Mouse (Mus musculus): Measurements from ENCODE around the gene Dpy19l1. TPM values are rescaled to one million over a fixed set of nuclear protein-coding genes. Genes with fewer than 3 reads are reported as not detected.

Dpy19l1 gene
- total and polyA plus RNA-seq, 3 experiments: 21.2 to 44.1 (median 26.3) TPM

- H3K27ac ChIP-seq (ENCODE audit: insufficient read depth, low read depth): no peak overlapping the region
- H3K27me3 ChIP-seq (replicated peaks): no peaks in the 10 kb centered on the region
- DNase-seq (ENCODE audit: extremely low read depth): no peak
- H3K79me2 ChIP-seq (replicated peaks; ENCODE audit: control insufficient read depth, extremely low read depth, insufficient read depth, poor library complexity, severe bottlenecking): no peaks in the 10 kb centered on the region
- H3K4me3 ChIP-seq (replicated peaks in 1 of 3; ENCODE audit: low read depth in 2 of 3, low read length in 2 of 3, poor library complexity in 1 of 3): no peak overlapping the region
- in situ Hi-C loops (cut with MboI; ENCODE audit: low pct_ligation_motif_present, low pct_unique_long_range_greater_than_20kb, low sequenced_read_pairs): no loop called here
- no peaks in the 10 kb centered on the region for H3K9me3 ChIP-seq (replicated peaks; ENCODE audit: low read length)
- no peak overlapping the region for H3K9ac ChIP-seq (ENCODE audit: insufficient read depth, low read depth)
- no peak overlapping the region for H3K4me2 ChIP-seq (ENCODE audit: insufficient read depth, low read depth, poor library complexity, severe bottlenecking)
- dilution Hi-C loops (cut with MboI; ENCODE audit: extremely low pct_ligation_motif_present, extremely low pct_unique_long_range_greater_than_20kb, low sequenced_read_pairs): no loop called here
- TF ChIP-seq HCFC1 (IDR thresholded peaks at IDR 0.05; ENCODE audit: low read depth, low read length) (no peak), MAFK (IDR thresholded peaks at IDR 0.05; ENCODE audit: insufficient replicate concordance, low read length) (no peak), UBTF (IDR thresholded peaks at IDR 0.05; ENCODE audit: low read depth, low read length) (no peak), CTCF (conservative IDR thresholded peaks at IDR 0.05 in 1 of 2, IDR thresholded peaks at IDR 0.05 in 1 of 2; ENCODE audit: low read depth in 2 of 2, low read length in 2 of 2) (no peak), CHD1 (IDR thresholded peaks at IDR 0.05; ENCODE audit: low read depth, low read length) (no peak), NELFE (IDR thresholded peaks at IDR 0.05; ENCODE audit: low read depth, low read length) (no peak), POLR2AphosphoS2 (IDR thresholded peaks at IDR 0.05; ENCODE audit: low read depth, low read length) (no peak), RCOR1 (conservative IDR thresholded peaks at IDR 0.05; ENCODE audit: low read depth, low read length) (no peak), MXI1 (IDR thresholded peaks at IDR 0.05; ENCODE audit: low read depth, low read length) (no peak), NRF1 (IDR thresholded peaks at IDR 0.05; ENCODE audit: low read depth, low read length) (no peak), TCF12 (IDR thresholded peaks at IDR 0.05; ENCODE audit: low read depth, low read length) (no peak), ZKSCAN1 (IDR thresholded peaks at IDR 0.05; ENCODE audit: borderline replicate concordance, low read depth, low read length) (no peak), MAX (IDR thresholded peaks at IDR 0.05; ENCODE audit: low read length) (no peak), ZNF384 (IDR thresholded peaks at IDR 0.05; ENCODE audit: low read depth, low read length) (no peak), USF2 (conservative IDR thresholded peaks at IDR 0.05; ENCODE audit: low read depth, low read length) (no peak), ETS1 (conservative IDR thresholded peaks at IDR 0.05; ENCODE audit: low read depth, low read length) (no peak), RAD21 (IDR thresholded peaks at IDR 0.05; ENCODE audit: low read depth, low read length) (no peak), MEF2A (IDR thresholded peaks at IDR 0.05; ENCODE audit: borderline replicate concordance, low read depth, low read length) (no peak), USF1 (IDR thresholded peaks at IDR 0.05; ENCODE audit: low read depth, low read length) (no peak), GABPA (IDR thresholded peaks at IDR 0.05; ENCODE audit: insufficient replicate concordance, low read depth, low read length) (no peak)
- H3K4me1 ChIP-seq (ENCODE audit: control insufficient read depth in 1 of 2, insufficient read depth in 2 of 2): peaks cover 3% of the 10 kb centered on the region in 2 experiments; a peak in 2 of 4 replicates
- no peaks in the 10 kb centered on the region for H3K36me3 ChIP-seq (replicated peaks in 1 of 2; ENCODE audit: control insufficient read depth in 1 of 2, insufficient read depth in 1 of 2, low read length in 1 of 2)
These were observed 112.1 kb downstream of the Dpy19l1 start for GRCm38 (mm10) chr9:24390807-24391370.

GRCm38 (mm10) chr9:24387230-24387629, 115.7 kb downstream of the Dpy19l1 start:
- Histone ChIP-seq H3K4me3 (replicated peaks in 1 of 3; ENCODE audit: low read depth in 2 of 3, low read length in 2 of 3, poor library complexity in 1 of 3) (no peak overlapping the region), H3K27me3 (replicated peaks) (no peaks in the 10 kb centered on the region), H3K79me2 (replicated peaks; ENCODE audit: control insufficient read depth, extremely low read depth, insufficient read depth, poor library complexity, severe bottlenecking) (no peaks in the 10 kb centered on the region), H3K4me2 (ENCODE audit: insufficient read depth, low read depth, poor library complexity, severe bottlenecking) (no peak overlapping the region), H3K9me3 (replicated peaks; ENCODE audit: low read length) (no peaks in the 10 kb centered on the region), H3K9ac (ENCODE audit: insufficient read depth, low read depth) (no peak overlapping the region), H3K27ac (ENCODE audit: insufficient read depth, low read depth) (no peak overlapping the region), H3K36me3 (replicated peaks in 1 of 2; ENCODE audit: control insufficient read depth in 1 of 2, insufficient read depth in 1 of 2, low read length in 1 of 2) (no peaks in the 10 kb centered on the region), H3K4me1 (ENCODE audit: control insufficient read depth in 1 of 2, insufficient read depth in 2 of 2) (peaks cover 0 to 3% of the 10 kb centered on the region in 2 experiments; a peak in 1 of 4 replicates)
- in situ Hi-C loops (cut with MboI; ENCODE audit: low pct_ligation_motif_present, low pct_unique_long_range_greater_than_20kb, low sequenced_read_pairs): no loop called here
- TF ChIP-seq SMC3 (IDR thresholded peaks at IDR 0.05; ENCODE audit: low read depth, low read length): no peak
- no peak for TF ChIP-seq MXI1 (IDR thresholded peaks at IDR 0.05; ENCODE audit: low read depth, low read length)
- TF ChIP-seq JUN (IDR thresholded peaks at IDR 0.05; ENCODE audit: insufficient read depth, low read depth, low read length): no peak
- TF ChIP-seq BHLHE40 (IDR thresholded peaks at IDR 0.05; ENCODE audit: low read depth, low read length): no peak
- no peak for TF ChIP-seq ZKSCAN1 (IDR thresholded peaks at IDR 0.05; ENCODE audit: borderline replicate concordance, low read depth, low read length)
- TF ChIP-seq TCF12 (IDR thresholded peaks at IDR 0.05; ENCODE audit: low read depth, low read length): no peak
- no peak for TF ChIP-seq CHD1 (IDR thresholded peaks at IDR 0.05; ENCODE audit: low read depth, low read length)
- no peak for TF ChIP-seq ZMIZ1 (IDR thresholded peaks at IDR 0.05; ENCODE audit: low read depth, low read length)
- TF ChIP-seq ZC3H11A (IDR thresholded peaks at IDR 0.05; ENCODE audit: low read depth, low read length): no peak
- no peak for TF ChIP-seq SIN3A (IDR thresholded peaks at IDR 0.05; ENCODE audit: low read length)
- no peak for TF ChIP-seq PAX5 (IDR thresholded peaks at IDR 0.05; ENCODE audit: low read length)
- no peak for TF ChIP-seq MAZ (IDR thresholded peaks at IDR 0.05; ENCODE audit: low read depth, low read length)
- no peak for TF ChIP-seq GABPA (IDR thresholded peaks at IDR 0.05; ENCODE audit: insufficient replicate concordance, low read depth, low read length)
- TF ChIP-seq POLR2AphosphoS2 (IDR thresholded peaks at IDR 0.05; ENCODE audit: low read depth, low read length): no peak
- TF ChIP-seq USF2 (conservative IDR thresholded peaks at IDR 0.05; ENCODE audit: low read depth, low read length): no peak
- no peak for TF ChIP-seq RAD21 (IDR thresholded peaks at IDR 0.05; ENCODE audit: low read depth, low read length)
- dilution Hi-C loops (cut with MboI; ENCODE audit: extremely low pct_ligation_motif_present, extremely low pct_unique_long_range_greater_than_20kb, low sequenced_read_pairs): no loop called here
- DNase-seq (ENCODE audit: extremely low read depth): no peak
